Mouse (Mus musculus): ENCODE measurements around the gene Marco.

The Marco gene

GRCm38 (mm10) chr1:120441587-120441986, 63.2 kb downstream of the Marco start:
- no peak for DNase-seq (ENCODE audit: low read depth, low spot score)

GRCm38 (mm10) chr1:120435591-120435990, 69.2 kb downstream of the Marco start:
- no peak for DNase-seq (ENCODE audit: low read depth, low spot score)

DNA sequence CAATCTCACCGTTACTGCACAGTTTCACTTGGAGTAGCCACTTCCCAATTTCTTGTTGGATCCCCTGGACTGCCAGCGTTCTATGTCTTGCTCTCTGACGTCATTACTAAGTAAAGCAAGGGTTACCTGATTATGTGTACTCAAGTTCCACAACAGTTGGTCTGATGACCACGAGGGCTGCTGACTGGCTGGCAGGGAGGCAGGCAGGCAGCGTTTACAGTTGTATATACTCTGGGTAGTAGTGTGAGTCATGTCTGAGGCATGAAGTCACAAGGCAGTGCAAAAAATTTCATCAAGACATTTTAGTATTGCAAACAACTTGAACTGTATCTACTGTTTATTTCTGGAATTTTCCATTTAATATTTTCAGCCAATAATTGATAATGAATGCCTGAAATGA, 74.7 kb downstream of the Marco start:
- DNase-seq (ENCODE audit: low read depth, low spot score), result no peak

DNA sequence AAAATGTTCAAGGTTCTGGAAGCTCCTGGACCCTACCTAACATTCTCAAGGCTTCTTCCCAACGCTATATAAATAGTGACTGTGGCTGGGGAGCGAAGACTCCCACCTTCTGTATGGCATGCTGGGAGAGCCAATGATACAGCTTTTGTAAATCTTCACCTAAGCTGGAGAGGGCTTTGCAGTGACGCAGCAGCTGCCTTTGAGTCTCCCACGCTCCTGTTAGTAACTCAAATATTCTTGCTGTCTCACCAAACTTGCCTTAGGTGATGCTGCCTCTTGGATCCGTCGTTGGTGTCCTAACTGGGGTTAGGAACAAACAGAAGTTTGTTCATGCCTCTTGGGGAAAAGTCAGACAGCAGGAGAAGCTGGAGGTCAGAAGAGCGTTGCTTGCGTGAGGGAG, 79.2 kb downstream of the Marco start:
- DNase-seq (ENCODE audit: low read depth, low spot score), result no peak
